Mouse (Mus musculus) embryo, embryonic 10.5 days (tissue): ENCODE results near the gene Sned1.

ENCODE experiments used
- DNase-seq: peaks from one replicate; pipeline ENCODE4 v3.0.0-alpha.2; 2015; ENCODE audit warnings: low spot score

Sned1 gene

DNA sequence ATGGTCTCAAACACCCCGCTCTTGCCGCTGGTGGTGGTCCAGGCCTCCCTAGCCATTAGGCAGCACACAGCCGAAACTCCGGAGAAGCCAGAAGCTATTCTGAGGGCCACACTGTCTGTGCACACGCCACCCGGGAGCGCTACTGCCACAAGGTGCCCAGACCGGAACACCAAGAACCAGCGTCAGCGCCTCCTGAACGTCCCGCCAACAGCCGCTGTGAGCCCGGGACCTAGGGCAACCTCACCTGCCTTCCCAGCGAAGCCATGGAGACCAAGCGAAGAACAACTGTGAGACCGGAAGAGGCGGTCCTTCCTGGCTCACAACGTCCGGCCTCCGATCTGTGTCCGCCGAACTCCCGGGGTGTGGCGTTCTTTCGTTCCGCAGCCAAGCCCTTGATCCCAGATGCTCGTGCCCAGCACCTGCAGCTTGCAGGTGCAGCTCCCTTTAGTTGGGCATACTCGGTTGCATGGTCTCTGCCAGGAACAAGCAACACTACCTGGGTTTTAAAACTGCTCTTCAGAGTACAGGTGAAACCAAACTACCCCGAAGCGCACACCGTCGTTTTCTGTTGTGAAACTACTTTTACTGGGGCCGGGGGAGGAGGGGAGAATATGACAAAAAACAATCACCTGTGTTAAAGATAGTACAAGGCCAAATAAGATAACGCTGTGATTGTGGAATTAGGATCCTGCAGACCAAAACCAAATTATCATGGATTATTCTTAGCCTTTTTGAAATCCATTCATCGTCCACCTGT lies 70.1 kb downstream of the Sned1 start, which contains the start of gene Mterf4:
Gene Mterf4, minus strand, starts transcription at position 335 of the 757 bp plus-strand sequence.
- peak; percentile 91 for DNase-seq

DNA sequence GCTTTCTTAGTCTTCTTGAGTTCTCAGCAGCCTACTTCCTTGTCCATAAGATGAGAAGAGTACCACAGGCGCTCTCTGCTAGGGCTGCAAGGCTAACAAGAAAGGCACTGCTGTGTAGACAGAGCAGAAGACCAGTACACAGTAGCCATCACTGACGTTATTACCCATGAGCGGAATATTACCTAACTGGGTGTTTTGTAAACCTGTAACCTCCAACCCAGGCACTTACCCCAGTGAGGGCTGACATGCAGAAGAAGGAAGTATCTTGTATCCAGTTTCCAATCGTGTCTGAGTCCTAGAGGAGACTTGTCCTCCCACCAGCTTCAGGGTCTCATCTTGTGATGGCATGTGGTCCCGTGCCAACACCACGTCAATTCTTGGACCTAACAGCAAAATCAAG lies 88.3 kb downstream of the Sned1 start:
- DNase-seq: no peak

DNA sequence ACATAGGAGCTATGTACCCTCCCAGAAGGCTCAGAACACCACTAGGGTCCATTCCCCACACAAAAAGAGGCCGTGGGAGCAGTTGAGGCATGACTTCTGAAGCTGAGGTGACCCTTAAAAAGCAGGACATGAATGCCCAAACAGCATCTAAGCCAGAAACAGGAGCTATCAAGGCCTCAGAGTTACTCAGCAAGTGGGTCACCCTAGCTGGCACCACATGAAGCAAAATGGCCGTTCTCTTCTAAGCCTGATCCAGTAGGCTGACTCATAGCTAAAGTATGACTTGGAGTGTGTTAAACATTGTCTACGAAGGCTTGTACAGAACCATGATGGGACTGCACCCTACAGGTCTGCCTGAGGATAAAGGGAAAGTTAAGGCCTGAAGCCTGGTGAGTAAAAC lies 90.8 kb downstream of the Sned1 start:
- no peak for DNase-seq

DNA sequence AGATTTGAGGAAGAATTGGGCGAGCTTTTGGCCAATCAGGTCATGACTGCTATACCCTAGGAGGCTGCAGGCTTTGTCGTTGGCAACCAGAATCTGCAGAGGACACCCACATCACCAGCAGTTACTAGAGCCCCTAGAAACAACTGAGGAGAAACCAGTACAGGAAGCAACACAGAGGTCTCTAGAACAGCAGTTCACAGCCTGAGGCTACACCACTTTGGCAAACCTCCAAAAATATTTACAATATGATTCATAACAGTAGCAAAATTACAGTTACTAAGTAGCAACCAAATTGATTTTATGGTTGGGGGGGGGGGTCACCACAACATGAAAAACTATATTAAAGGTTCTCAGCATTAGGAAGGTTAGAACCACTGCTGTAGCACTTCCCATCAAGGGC lies 99.0 kb downstream of the Sned1 start:
- DNase-seq: no peak

DNA sequence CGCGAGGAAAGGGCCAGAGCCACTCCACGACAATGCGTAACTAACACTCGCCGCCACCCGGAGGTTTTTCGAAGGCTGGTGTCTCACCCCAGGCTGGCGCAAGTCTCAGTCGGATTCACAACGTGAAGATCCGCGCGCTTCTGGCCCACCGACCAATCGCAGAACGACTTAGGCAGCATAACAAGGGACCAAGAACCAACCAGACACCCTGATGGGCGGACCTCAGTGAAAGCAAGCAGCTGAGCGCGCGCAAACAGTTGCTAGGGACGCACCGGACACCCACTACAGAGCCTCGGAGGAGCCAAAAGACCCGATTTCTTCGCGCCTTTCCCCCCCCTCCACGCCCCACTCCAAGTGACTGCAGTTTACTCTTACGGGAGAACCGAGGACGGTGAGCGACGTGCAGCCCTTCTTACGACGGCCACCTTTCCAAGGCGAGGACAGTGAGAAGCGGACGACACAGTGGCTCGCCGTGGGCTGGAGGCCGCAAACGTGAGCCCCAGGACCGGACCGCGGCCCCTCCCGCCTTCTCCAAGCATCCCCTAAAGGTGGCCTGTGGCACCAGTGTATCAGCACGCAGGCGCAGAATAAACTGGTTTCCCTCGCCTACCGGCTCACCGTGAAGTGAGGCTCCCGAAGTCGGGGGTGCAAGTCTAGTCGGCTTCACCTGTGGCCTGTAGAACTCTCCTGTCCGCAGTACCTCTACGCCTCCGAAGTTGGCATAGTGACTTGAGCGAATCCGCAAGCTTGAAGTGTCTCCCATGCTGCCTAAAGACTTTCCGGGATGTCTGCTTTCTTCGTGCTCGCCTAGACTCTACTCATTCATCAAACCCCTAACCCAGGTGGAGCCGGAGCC lies 107.2 kb downstream of the Sned1 start, which contains the start of the genes Ppp1r7 and Pask:
Gene Ppp1r7, plus strand, starts transcription at position 207 of the 856 bp plus-strand sequence.
Gene Pask, minus strand, starts transcription at position 835 of the 856 bp plus-strand sequence.
- peak; percentile 98 for DNase-seq

DNA sequence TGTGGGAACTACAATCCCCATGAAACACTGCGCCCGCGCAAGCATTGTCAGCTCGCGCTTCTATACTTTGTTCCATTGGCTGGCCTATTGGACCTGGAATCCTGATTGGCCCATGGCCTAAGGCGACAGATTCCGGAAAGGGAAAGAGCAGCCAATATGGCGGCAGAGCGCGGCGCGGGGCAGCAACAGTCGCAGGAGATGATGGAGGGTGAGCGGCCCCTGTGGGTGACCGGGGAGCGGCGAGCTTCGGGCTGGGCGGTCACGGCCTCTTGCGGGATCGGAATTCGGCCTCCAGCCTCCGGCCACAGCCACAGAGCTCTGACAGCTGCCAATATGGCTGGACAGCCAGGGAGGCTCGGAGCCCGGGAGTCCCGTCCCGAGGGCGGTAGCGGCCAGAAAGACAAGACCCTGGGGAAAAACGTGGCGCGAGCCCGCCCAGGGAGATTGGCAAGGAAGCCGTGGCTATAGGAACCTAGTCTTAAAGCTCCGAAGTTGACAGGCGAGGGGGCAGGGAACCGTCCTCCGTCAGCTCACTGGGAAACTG lies 107.9 kb downstream of the Sned1 start:
- DNase-seq: peak; percentile 98

DNA sequence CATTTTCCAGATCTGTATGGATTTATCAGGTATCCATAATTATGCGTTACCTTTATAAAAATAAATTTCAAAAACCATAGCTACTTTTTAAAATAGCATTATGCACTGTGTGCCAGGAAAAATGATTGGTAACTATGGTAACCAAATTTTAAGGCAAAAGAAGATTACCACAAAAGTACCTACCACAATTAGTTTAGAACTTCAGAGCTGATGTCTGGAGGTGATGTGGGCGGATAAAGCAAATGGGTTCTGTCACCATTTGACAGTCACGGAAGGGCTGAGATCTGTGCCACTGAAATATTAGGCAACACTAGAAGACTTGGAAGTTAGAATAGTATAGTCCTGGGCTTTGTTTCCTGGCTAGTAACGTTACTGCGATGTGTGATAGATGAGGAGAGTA lies 111.5 kb downstream of the Sned1 start:
- no peak for DNase-seq

DNA sequence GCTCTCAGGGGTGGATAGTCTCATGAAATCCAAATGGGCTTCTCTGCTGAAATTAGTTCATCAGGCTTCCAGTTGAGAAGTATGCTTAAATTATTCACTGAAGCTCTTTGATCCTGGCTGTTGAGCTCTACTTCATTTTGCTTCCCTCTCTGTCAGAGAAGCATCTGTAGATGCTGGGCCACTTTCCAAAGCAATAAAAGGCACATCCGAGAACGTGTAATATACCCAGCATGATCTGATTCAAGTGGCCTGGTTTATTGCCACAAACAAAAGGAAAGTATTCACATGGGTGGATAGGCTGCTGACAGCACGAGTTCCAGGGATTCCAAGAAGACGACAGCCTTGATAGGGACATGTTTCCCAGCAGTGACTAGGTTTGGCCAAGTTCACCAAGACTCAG lies 114.1 kb downstream of the Sned1 start:
- DNase-seq: no peak
